Mouse (Mus musculus) embryo, embryonic 11 days (tissue): ENCODE measurements around the gene Hspa4.

Source experiments
- DNase-seq: peaks from one replicate; pipeline ENCODE4 v3.0.0-alpha.2; 2015

Gene Hspa4

GRCm38 (mm10) chr11:53249686-53250085 is 50.6 kb downstream of the Hspa4 start:
- no peak for DNase-seq

GRCm38 (mm10) chr11:53245561-53245960 is 54.7 kb downstream of the Hspa4 start:
- no peak for DNase-seq

GRCm38 (mm10) chr11:53243199-53243598 is 57.1 kb downstream of the Hspa4 start:
- peak; percentile 44 for DNase-seq

GRCm38 (mm10) chr11:53233590-53233989 is 66.7 kb downstream of the Hspa4 start:
- no peak for DNase-seq

GRCm38 (mm10) chr11:53231836-53232235 is 68.4 kb downstream of the Hspa4 start:
- no peak for DNase-seq

- no peak for DNase-seq
These were observed 71.2 kb downstream of the Hspa4 start for GRCm38 (mm10) chr11:53229011-53229410.

- DNase-seq = no peak
These were observed 89.4 kb downstream of the Hspa4 start for GRCm38 (mm10) chr11:53210876-53211275.
